Mouse (Mus musculus): ENCODE data around the gene Pnma1. TPM values are rescaled to one million over a fixed set of nuclear protein-coding genes. Genes with fewer than 3 reads are reported as not detected.

Gene Pnma1
- total and polyA plus RNA-seq, 3 experiments, result 0.31 to 0.46 TPM; not detected in 1

DNA sequence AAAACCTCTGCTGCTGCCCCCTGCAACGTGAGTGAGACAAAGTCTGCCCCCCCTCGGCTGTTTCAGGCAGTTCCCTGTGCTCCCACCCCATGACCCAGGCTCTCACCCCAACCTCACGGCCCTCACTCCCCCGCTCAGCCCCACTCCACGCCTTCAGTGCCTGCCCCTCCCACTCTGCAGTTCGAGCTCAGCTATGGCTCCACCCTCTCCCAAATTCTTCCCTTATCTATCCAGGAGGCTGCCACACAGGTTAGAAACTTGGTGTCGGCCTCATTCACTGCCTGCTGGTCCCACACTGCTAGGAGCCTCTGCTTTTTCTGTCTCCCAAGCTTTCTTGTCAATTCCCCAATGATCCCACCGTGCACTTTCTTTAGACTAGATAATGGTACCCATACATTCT, 12.8 kb upstream of the Pnma1 start:
- no peak overlapping the region for H3K4me3 ChIP-seq (ENCODE audit: control insufficient read depth in 1 of 2, insufficient read depth in 1 of 2, low read depth in 2 of 2, low read length in 2 of 2)
- no peaks in the 10 kb centered on the region for H3K9me3 ChIP-seq (replicated peaks; ENCODE audit: insufficient read depth, low read length)
- H3K9ac ChIP-seq (ENCODE audit: control insufficient read depth, low read depth, low read length, poor library complexity, severe bottlenecking), result no peak overlapping the region
- TF ChIP-seq MAX (IDR thresholded peaks at IDR 0.05; ENCODE audit: low read length) (no peak), JUND (IDR thresholded peaks at IDR 0.05; ENCODE audit: low read depth, low read length) (no peak), ZMIZ1 (IDR thresholded peaks at IDR 0.05; ENCODE audit: low read depth, low read length) (no peak), GATA1 (IDR thresholded peaks at IDR 0.05; ENCODE audit: low read depth, low read length) (no peak), POLR2AphosphoS2 (IDR thresholded peaks at IDR 0.05; ENCODE audit: low read length) (no peak), ELF1 (IDR thresholded peaks at IDR 0.05; ENCODE audit: low read depth, low read length) (no peak), TAL1 (IDR thresholded peaks at IDR 0.05; ENCODE audit: low read length) (no peak), SIN3A (IDR thresholded peaks at IDR 0.05; ENCODE audit: low read length) (no peak), HCFC1 (IDR thresholded peaks at IDR 0.05; ENCODE audit: low read depth, low read length) (no peak), POLR2AphosphoS5 (IDR thresholded peaks at IDR 0.05; ENCODE audit: borderline replicate concordance, low read depth, low read length) (no peak), UBTF (IDR thresholded peaks at IDR 0.05; ENCODE audit: borderline replicate concordance, insufficient read depth, low read depth, low read length) (no peak)
- H3K4me1 ChIP-seq (ENCODE audit: control insufficient read depth in 1 of 2, insufficient read depth in 2 of 2, low read length in 2 of 2), result no peaks in the 10 kb centered on the region
- peaks cover 5% of the 10 kb centered on the region; the same call in 1 of the 2 replicates for H3K79me2 ChIP-seq (ENCODE audit: control insufficient read depth, insufficient read depth, low read length, poor library complexity)
- no peak for DNase-seq (ENCODE audit: low read depth, low spot score)
- no peak overlapping the region for H3K27ac ChIP-seq (ENCODE audit: control insufficient read depth, low read depth, low read length)
- peaks cover 0 to 15% of the 10 kb centered on the region in 2 experiments; a peak in 2 of 4 replicates for H3K36me3 ChIP-seq (ENCODE audit: control insufficient read depth in 1 of 2, insufficient read depth in 2 of 2, low read length in 2 of 2)
- H3K27me3 ChIP-seq (ENCODE audit: control insufficient read depth in 1 of 2, insufficient read depth in 2 of 2, low read length in 2 of 2), result no peaks in the 10 kb centered on the region

DNA sequence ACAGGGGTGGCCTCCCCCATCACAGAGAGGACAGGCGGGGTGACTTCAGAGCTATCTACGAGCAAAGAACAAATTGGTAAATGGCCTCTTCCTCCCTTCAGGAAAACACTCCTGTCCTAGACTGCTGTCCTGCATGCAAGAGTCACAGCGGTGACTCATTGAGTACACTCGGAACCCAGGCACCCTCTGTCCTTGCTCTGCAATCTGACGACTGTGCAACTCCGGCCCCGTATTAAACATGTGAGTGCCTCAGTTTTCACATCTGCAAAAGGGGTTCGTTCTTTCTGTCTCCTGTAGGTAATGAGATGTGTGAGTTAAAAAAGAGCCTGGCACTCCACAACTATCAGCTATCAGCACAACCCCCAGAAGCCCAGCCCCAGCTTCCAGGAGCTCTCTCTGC, 12.2 kb upstream of the Pnma1 start:
- H3K27ac ChIP-seq (ENCODE audit: control insufficient read depth, low read depth, low read length), result no peak overlapping the region
- no peaks in the 10 kb centered on the region for H3K9me3 ChIP-seq (replicated peaks; ENCODE audit: insufficient read depth, low read length)
- no peaks in the 10 kb centered on the region for H3K27me3 ChIP-seq (ENCODE audit: control insufficient read depth in 1 of 2, insufficient read depth in 2 of 2, low read length in 2 of 2)
- H3K9ac ChIP-seq (ENCODE audit: control insufficient read depth, low read depth, low read length, poor library complexity, severe bottlenecking), result no peak overlapping the region
- H3K36me3 ChIP-seq (ENCODE audit: control insufficient read depth in 1 of 2, insufficient read depth in 2 of 2, low read length in 2 of 2), result peaks cover 0 to 15% of the 10 kb centered on the region in 2 experiments; a peak in 2 of 4 replicates
- H3K4me3 ChIP-seq (ENCODE audit: control insufficient read depth in 1 of 2, insufficient read depth in 1 of 2, low read depth in 2 of 2, low read length in 2 of 2), result no peak overlapping the region
- H3K4me1 ChIP-seq (ENCODE audit: control insufficient read depth in 1 of 2, insufficient read depth in 2 of 2, low read length in 2 of 2), result no peaks in the 10 kb centered on the region
- no peak for DNase-seq (ENCODE audit: low read depth, low spot score)
- no peak for TF ChIP-seq TAL1 (IDR thresholded peaks at IDR 0.05; ENCODE audit: low read length)
- TF ChIP-seq MAZ (IDR thresholded peaks at IDR 0.05; ENCODE audit: low read depth, low read length), result no peak
- no peak for TF ChIP-seq KAT2A (conservative IDR thresholded peaks at IDR 0.05; ENCODE audit: low read depth, low read length)
- TF ChIP-seq MXI1 (IDR thresholded peaks at IDR 0.05; ENCODE audit: low read depth, low read length), result no peak
- TF ChIP-seq HCFC1 (IDR thresholded peaks at IDR 0.05; ENCODE audit: low read depth, low read length), result no peak
- TF ChIP-seq MAX (IDR thresholded peaks at IDR 0.05; ENCODE audit: low read length), result no peak
- TF ChIP-seq USF1 (IDR thresholded peaks at IDR 0.05; ENCODE audit: low read depth, low read length), result no peak
- no peak for TF ChIP-seq MYC (IDR thresholded peaks at IDR 0.05; ENCODE audit: low read depth, low read length)
- H3K79me2 ChIP-seq (ENCODE audit: control insufficient read depth, insufficient read depth, low read length, poor library complexity), result peaks cover 4% of the 10 kb centered on the region; the same call in 1 of the 2 replicates

Data from MEL (cell line).